Mouse (Mus musculus) midbrain, embryonic 12.5 days (tissue): Measurements from ENCODE around the gene Cfap300. TPM values are rescaled to one million over a fixed set of nuclear protein-coding genes. Genes with fewer than 3 reads are reported as not detected.

ENCODE experiments used
- ATAC-seq: fragments of 200-750 bp; cut with Nextera tagmentation; 2 replicates; pipeline ENCODE4 v1.8.0; 2017; ENCODE audit warnings: low read depth, moderate TSS enrichment, moderate library complexity; ENCODE audit not compliant: low FRiP score
- H3K27ac ChIP-seq: fragments of 300-500 bp; sonication (generic); replicated peaks from 2 replicates; pipeline ENCODE4 v1.5.1; 2016; ENCODE audit warnings: mild to moderate bottlenecking
- H3K27me3 ChIP-seq: fragments of 300-500 bp; sonication (generic); 2 replicates; pipeline ENCODE4 v1.6.1; 2016; ENCODE audit warnings: mild to moderate bottlenecking
- H3K36me3 ChIP-seq: fragments of 300-500 bp; sonication (generic); 2 replicates; pipeline ENCODE4 v1.6.1; 2016
- H3K4me1 ChIP-seq: fragments of 300-500 bp; sonication (generic); 2 replicates; pipeline ENCODE4 v1.6.1; 2016
- H3K4me2 ChIP-seq: fragments of 300-500 bp; sonication (generic); replicated peaks from 2 replicates; pipeline ENCODE4 v1.6.1; 2016; ENCODE audit warnings: mild to moderate bottlenecking, moderate library complexity
- H3K4me3 ChIP-seq: fragments of 300-500 bp; sonication (generic); 2 replicates; pipeline ENCODE4 v1.5.1; 2016; ENCODE audit warnings: mild to moderate bottlenecking
- H3K9ac ChIP-seq: fragments of 300-500 bp; sonication (generic); replicated peaks from 2 replicates; pipeline ENCODE4 v1.6.1; 2016; ENCODE audit warnings: mild to moderate bottlenecking, moderate library complexity
- H3K9me3 ChIP-seq: fragments of 300-500 bp; sonication (generic); 2 replicates; pipeline ENCODE4 v1.6.1; 2016; ENCODE audit warnings: mild to moderate bottlenecking
- WGBS: fragments of 180-500 bp; shearing (Covaris S2); methylation state at CpG from one replicate; pipeline ENCODE4 v1.1.7; 2016; 5-methylcytosine and 5-hydroxymethylcytosine counted together
- polyA plus RNA-seq: library from polyadenylated mRNA; unstranded; fragments of >200 nt; fragmentation: Nextera tagmentation; extraction: Ambion mirVana; gene quantifications from 2 replicates; pipeline ENCODE4 v1.2.1, GENCODE M21; 2016

The Cfap300 gene
- 16.0 and 17.2 TPM in 2 replicates for polyA plus RNA-seq

GRCm38 (mm10) chr9:8042338-8043043 lies at the start of gene Cfap300:
Gene Cfap300 (minus strand): TSS chr9:8042823.
- H3K27ac ChIP-seq, result peak within 1 kb of the TSS; percentile 84
- H3K4me2 ChIP-seq, result peak within 1 kb of the TSS; percentile 68
- peak within 1 kb of the TSS; percentile 77 for H3K9ac ChIP-seq
- peak; percentile 98 for ATAC-seq
- H3K9me3 ChIP-seq, result no peaks in the 10 kb centered on the region
- no peaks in the 10 kb centered on the region for H3K27me3 ChIP-seq
- under 1% methylated on average over 38 of the region's 39 CpGs for WGBS
- peak within 1 kb of the TSS; percentile 68 for H3K4me3 ChIP-seq
- 0 out of 2 replicates have a peak, but pooled peaks cover 4% of the 10 kb centered on the region for H3K4me1 ChIP-seq
- no peaks in the 10 kb centered on the region for H3K36me3 ChIP-seq

- no peak for ATAC-seq
- Histone ChIP-seq H3K27ac (no peak overlapping the region), H3K9me3 (no peaks in the 10 kb centered on the region), H3K9ac (no peak overlapping the region), H3K4me1 (no peaks in the 10 kb centered on the region), H3K4me2 (no peak overlapping the region), H3K4me3 (no peak overlapping the region), H3K36me3 (peaks cover 12% of the 10 kb centered on the region; the same call in 1 of the 2 replicates), H3K27me3 (no peaks in the 10 kb centered on the region)
- 85% methylated on average over 5 of the region's 5 CpGs for WGBS
Observed at GRCm38 (mm10) chr9:8078882-8079281, 36.3 kb upstream of the Cfap300 start.

- Histone ChIP-seq H3K36me3 (peaks cover 12% of the 10 kb centered on the region; the same call in 1 of the 2 replicates), H3K4me3 (no peak overlapping the region), H3K4me1 (no peaks in the 10 kb centered on the region), H3K4me2 (no peak overlapping the region), H3K9ac (no peak overlapping the region), H3K27me3 (no peaks in the 10 kb centered on the region), H3K9me3 (no peaks in the 10 kb centered on the region), H3K27ac (no peak overlapping the region)
- ATAC-seq, result no peak
Observed at GRCm38 (mm10) chr9:8074345-8074744, 31.7 kb upstream of the Cfap300 start.

- Histone ChIP-seq H3K36me3 (peaks cover 12% of the 10 kb centered on the region; the same call in 1 of the 2 replicates), H3K9me3 (no peaks in the 10 kb centered on the region), H3K4me3 (no peak overlapping the region), H3K4me2 (no peak overlapping the region), H3K4me1 (no peaks in the 10 kb centered on the region), H3K27me3 (no peaks in the 10 kb centered on the region), H3K27ac (no peak overlapping the region), H3K9ac (no peak overlapping the region)
- WGBS, result 90% methylated on average over 3 of the region's 3 CpGs
- ATAC-seq, result peak; percentile 59
Observed at GRCm38 (mm10) chr9:8073203-8073755, 30.7 kb upstream of the Cfap300 start.

- no peak for ATAC-seq
- Histone ChIP-seq H3K4me1 (no peaks in the 10 kb centered on the region), H3K4me3 (no peak overlapping the region), H3K27me3 (no peaks in the 10 kb centered on the region), H3K27ac (no peak overlapping the region), H3K9me3 (0 out of 2 replicates have a peak, but pooled peaks cover 3% of the 10 kb centered on the region), H3K36me3 (no peaks in the 10 kb centered on the region), H3K4me2 (no peak overlapping the region), H3K9ac (no peak overlapping the region)
- WGBS, result 88% methylated on average over 3 of the region's 3 CpGs
Observed at GRCm38 (mm10) chr9:8059636-8060035, 17.0 kb upstream of the Cfap300 start.

DNA sequence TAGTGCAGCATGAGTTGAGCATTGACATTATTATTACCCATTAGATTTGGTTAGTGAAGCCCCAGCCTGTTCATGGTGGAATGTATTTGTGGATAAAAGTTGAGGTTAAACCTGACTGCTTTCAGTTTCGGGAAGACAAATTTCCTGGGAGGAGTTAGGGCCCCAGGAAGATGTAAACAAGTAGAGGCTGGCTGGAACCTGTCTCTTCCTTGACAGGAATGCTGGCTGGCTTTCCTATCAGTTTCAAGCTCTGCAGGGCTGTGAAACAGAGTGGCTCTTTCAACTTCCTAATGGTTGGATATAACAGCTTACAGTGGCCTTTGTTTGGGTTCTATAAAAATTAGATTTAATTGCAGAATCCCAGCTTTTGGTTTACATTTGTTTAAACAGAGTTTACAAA lies 12.2 kb upstream of the Cfap300 start:
- WGBS, result 42% methylated on average over 1 of the region's 1 CpGs
- Histone ChIP-seq H3K4me2 (no peak overlapping the region), H3K9me3 (no peaks in the 10 kb centered on the region), H3K27ac (no peak overlapping the region), H3K4me3 (no peak overlapping the region), H3K36me3 (no peaks in the 10 kb centered on the region), H3K9ac (no peak overlapping the region), H3K27me3 (no peaks in the 10 kb centered on the region), H3K4me1 (no peaks in the 10 kb centered on the region)
- no peak for ATAC-seq

- WGBS, result 14% methylated on average over 5 of the region's 5 CpGs
- H3K4me3 ChIP-seq, result peak overlapping the region; percentile 68
- no peaks in the 10 kb centered on the region for H3K27me3 ChIP-seq
- peak overlapping the region; percentile 68 for H3K4me2 ChIP-seq
- H3K27ac ChIP-seq, result peak overlapping the region; percentile 84; the same call in 1 of the 2 replicates
- no peak overlapping the region for H3K9ac ChIP-seq
- H3K36me3 ChIP-seq, result no peaks in the 10 kb centered on the region
- H3K4me1 ChIP-seq, result 0 out of 2 replicates have a peak, but pooled peaks cover 4% of the 10 kb centered on the region
- no peaks in the 10 kb centered on the region for H3K9me3 ChIP-seq
- peak; percentile 67 for ATAC-seq
Observed at GRCm38 (mm10) chr9:8043044-8043387, 393 bp upstream of the Cfap300 start.

- no peaks in the 10 kb centered on the region for H3K36me3 ChIP-seq
- no peak overlapping the region for H3K4me3 ChIP-seq
- H3K4me1 ChIP-seq, result no peaks in the 10 kb centered on the region
- ATAC-seq, result no peak
- no peaks in the 10 kb centered on the region for H3K27me3 ChIP-seq
- no peak overlapping the region for H3K9ac ChIP-seq
- no peaks in the 10 kb centered on the region for H3K9me3 ChIP-seq
- no peak overlapping the region for H3K4me2 ChIP-seq
- H3K27ac ChIP-seq, result no peak overlapping the region
- 38% methylated on average over 7 of the region's 7 CpGs for WGBS
Observed at GRCm38 (mm10) chr9:8035546-8035945, 7.1 kb downstream of the Cfap300 start.

- no peak overlapping the region for H3K9ac ChIP-seq
- H3K36me3 ChIP-seq, result no peaks in the 10 kb centered on the region
- no peaks in the 10 kb centered on the region for H3K9me3 ChIP-seq
- no peaks in the 10 kb centered on the region for H3K4me1 ChIP-seq
- H3K4me2 ChIP-seq, result no peak overlapping the region
- ATAC-seq, result no peak
- H3K27ac ChIP-seq, result no peak overlapping the region
- no peak overlapping the region for H3K4me3 ChIP-seq
- 72% methylated on average over 4 of the region's 4 CpGs for WGBS
- no peaks in the 10 kb centered on the region for H3K27me3 ChIP-seq
Observed at GRCm38 (mm10) chr9:8035091-8035490, 7.5 kb downstream of the Cfap300 start.

DNA sequence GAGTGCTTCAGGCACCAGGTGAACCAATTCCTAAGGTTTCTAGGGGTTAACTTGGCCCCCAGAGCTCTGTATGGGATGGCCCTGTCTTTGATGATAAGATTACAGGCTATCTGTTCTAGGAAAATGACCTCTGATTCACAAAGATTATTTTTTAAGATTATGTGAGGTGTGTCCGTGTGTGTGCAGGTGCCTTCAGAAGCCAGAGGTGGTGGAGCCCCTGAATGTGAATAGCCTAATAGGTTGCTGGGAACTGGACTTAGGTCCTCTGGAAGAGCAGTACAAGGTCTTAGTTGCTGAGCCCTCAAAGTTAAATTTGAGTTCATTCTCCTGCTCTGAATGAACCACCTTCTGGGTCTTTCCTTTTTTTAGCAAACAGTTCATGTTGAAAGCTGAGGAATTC lies 8.5 kb downstream of the Cfap300 start:
- no peak for ATAC-seq

GRCm38 (mm10) chr9:8032847-8033246 lies 9.8 kb downstream of the Cfap300 start:
- Histone ChIP-seq H3K4me1 (no peaks in the 10 kb centered on the region), H3K4me3 (no peak overlapping the region), H3K9ac (no peak overlapping the region), H3K27me3 (no peaks in the 10 kb centered on the region), H3K36me3 (no peaks in the 10 kb centered on the region), H3K27ac (no peak overlapping the region), H3K4me2 (no peak overlapping the region), H3K9me3 (no peaks in the 10 kb centered on the region)
- WGBS, result 87% methylated on average over 5 of the region's 5 CpGs
- ATAC-seq, result no peak

More for the DNA sequence above, 8.5 kb downstream of the Cfap300 start:
- no peaks in the 10 kb centered on the region for H3K36me3 ChIP-seq
- H3K4me1 ChIP-seq, result no peaks in the 10 kb centered on the region
- H3K27ac ChIP-seq, result no peak overlapping the region
- no peak overlapping the region for H3K9ac ChIP-seq
- H3K4me3 ChIP-seq, result no peak overlapping the region
- no peak overlapping the region for H3K4me2 ChIP-seq
- no peaks in the 10 kb centered on the region for H3K9me3 ChIP-seq
- 57% methylated on average over 1 of the region's 1 CpGs for WGBS
- no peaks in the 10 kb centered on the region for H3K27me3 ChIP-seq

DNA sequence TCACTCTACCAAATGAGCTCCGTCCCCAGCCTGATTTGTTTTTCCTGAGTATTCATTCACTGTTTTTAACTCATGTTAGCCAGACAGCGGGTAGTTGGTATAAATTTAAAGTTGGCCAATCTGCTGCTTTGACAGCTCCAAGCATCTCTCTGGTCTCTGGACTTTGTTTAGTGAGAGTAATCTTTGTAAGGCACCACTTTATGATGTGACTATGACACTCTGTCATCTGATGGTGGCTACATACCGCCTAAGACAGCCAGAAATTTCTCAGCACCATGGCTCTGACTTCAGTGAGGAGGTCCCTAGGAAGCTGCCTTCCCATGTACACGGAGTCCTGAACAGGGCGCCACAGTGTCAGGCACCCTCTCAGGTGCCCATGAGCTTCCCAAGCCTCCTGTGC lies 24.0 kb downstream of the Cfap300 start:
- Histone ChIP-seq H3K36me3 (no peaks in the 10 kb centered on the region), H3K4me2 (no peak overlapping the region), H3K4me1 (no peaks in the 10 kb centered on the region), H3K27me3 (no peaks in the 10 kb centered on the region), H3K9me3 (no peaks in the 10 kb centered on the region), H3K4me3 (no peak overlapping the region), H3K27ac (no peak overlapping the region), H3K9ac (no peak overlapping the region)
- no peak for ATAC-seq
- 93% methylated on average over 5 of the region's 5 CpGs for WGBS
